Mouse (Mus musculus) liver, adult (tissue): ENCODE measurements around the gene Fshr.

ENCODE experiments used
- GATA4 ChIP-seq: IDR thresholded peaks from 2 replicates; pipeline ENCODE4 v1.6.1; 2014; ENCODE audit warnings: mild to moderate bottlenecking, low read length; ENCODE audit not compliant: insufficient replicate concordance

Gene Fshr

DNA sequence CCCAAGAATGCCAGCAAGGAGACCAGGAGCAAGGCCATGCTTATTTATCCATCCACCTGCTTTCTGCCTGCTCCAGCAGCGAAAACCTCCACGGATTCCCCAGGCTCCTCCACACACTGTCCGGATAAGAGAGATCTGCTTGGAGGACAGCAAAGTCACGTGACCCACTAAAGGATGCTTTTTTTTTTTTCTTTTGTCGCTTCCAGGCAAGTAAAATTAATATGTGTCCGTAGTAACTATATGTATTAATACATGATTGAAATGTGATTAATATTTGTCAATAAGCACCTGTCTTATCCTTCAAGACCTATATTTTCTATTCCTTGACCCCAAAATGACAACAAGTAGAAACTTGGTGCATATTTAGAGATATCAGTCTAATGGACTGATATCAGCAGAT, at the start of gene Fshr:
Gene Fshr, minus strand, starts transcription at position 101 of the 400 bp plus-strand sequence.
- no peak for TF ChIP-seq GATA4

- TF ChIP-seq GATA4, result no peak
Measured at GRCm38 (mm10) chr17:89202181-89202580, 1.7 kb upstream of the Fshr start.

DNA sequence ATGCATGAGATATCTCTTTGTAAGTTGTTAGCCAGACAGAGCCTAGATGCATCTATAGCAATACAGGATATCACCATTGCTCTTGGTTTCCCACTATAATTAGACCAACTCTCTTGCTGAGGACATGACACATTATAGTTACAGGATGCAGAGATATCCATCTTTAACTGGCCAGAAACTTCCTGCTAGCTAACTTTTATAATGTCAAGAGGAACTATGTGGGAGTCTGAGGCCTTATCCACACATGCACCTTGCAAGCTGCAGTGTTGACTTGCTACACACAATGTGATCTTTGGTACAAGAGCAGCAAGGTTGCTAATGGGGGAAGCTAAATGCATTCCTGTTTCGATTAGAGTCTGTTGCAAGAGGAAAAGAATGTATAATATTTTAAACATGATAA, 26.9 kb downstream of the Fshr start:
- no peak for TF ChIP-seq GATA4

- no peak for TF ChIP-seq GATA4
Measured at GRCm38 (mm10) chr17:89164773-89165172, 35.7 kb downstream of the Fshr start.

- TF ChIP-seq GATA4, result no peak
Measured at GRCm38 (mm10) chr17:89162475-89162874, 38.0 kb downstream of the Fshr start.

- no peak for TF ChIP-seq GATA4
Measured at GRCm38 (mm10) chr17:89144806-89145205, 55.7 kb downstream of the Fshr start.

DNA sequence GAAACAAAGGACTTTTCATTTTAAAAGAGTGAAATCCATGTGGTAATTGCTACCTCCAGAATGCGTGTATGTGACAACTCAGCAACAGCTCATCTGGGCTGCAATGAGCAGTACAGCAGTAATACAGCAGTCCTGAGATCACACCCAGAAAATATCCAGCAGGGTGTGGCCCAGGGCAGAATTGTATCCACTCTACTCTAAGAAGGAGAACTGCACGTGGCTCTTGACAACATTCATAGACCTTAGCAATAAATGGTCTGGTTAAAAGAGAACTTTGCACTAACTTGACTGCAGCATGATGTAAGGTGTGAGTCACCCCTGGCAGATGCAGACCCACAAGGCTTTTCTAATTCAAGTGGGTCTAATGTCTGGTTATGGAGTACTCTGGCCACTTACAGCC, 80.5 kb downstream of the Fshr start:
- TF ChIP-seq GATA4, result no peak

DNA sequence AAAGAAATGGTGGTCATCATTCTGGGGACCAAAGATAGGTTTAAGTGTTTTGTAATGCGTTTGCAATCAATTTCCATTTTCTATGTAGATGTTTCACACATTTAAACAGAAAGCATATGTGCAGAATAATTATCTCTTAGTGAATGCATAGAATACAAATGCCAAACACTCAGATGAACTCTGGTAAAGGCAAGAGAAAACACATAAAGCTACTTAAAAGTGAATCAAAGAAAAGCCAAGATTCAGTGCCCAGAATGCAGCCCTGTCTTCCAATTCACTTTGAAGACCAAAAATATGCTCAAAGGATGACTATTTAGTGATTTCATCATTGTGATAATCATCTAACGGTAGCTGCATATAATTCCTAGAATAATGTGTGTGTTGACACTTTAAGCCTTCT, 81.2 kb downstream of the Fshr start:
- TF ChIP-seq GATA4, result no peak

GRCm38 (mm10) chr17:89113944-89114343, 86.5 kb downstream of the Fshr start:
- no peak for TF ChIP-seq GATA4

- no peak for TF ChIP-seq GATA4
Measured at GRCm38 (mm10) chr17:89100719-89101350, 99.6 kb downstream of the Fshr start.

DNA sequence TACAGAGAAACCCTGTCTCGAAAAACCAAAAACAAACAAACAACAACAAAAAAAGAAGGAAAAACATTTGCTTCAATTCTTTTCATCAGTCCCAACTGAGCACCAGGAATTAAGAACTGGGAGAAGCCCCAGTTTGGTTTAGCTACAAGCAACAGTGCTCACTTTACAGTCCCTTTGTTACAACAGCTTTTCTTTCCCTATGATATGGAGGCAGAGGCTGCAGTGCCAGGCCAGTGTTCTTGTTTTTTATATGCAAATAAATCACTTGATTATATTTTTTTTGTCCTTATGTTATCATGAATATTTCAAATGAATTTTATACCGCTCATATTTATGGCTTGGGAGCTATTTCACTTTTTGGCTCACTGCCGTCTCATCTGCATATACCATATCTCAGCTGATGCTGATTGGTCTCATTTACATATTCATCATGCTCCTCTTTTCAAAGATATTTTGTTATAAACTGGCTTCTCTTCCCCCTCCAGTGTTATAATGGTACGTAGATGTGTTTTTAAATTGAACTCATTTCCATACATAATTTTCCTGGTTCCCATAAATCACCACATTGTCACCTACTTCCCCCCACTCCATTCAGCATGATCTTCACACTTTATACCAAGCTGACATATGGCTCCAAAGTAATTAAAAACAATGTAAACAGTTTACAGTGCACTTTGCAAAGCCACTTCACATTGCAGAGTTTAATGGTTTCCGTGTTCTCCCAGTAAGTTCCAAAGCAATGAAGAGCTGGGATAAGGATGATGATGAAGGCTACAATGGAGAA, 110.6 kb downstream of the Fshr start:
- TF ChIP-seq GATA4, result no peak

- no peak for TF ChIP-seq GATA4
Measured at GRCm38 (mm10) chr17:89082897-89083296, 117.6 kb downstream of the Fshr start.

DNA sequence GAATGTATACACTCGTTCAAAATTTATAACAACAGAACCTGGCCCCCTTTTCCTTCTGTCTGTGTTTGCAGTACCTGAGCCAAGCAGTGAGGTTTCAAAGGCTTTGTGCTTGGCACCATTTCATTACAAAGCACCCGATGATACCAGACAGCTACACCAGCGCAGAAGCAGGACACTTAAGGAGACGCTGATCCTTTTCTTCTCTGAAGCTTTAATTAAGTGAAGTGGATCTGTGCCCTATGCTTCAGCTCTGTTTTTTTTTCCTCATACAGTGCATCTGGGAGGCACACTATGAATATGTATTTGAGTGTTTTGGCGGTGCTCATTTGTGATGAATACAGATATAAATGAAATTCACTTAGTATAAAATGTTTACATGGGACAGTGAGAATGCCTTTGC, 120.8 kb downstream of the Fshr start:
- TF ChIP-seq GATA4, result no peak

GRCm38 (mm10) chr17:89064327-89065095, 136.0 kb downstream of the Fshr start:
- TF ChIP-seq GATA4, result no peak

GRCm38 (mm10) chr17:89062348-89062949, 138.0 kb downstream of the Fshr start:
- TF ChIP-seq GATA4, result no peak

DNA sequence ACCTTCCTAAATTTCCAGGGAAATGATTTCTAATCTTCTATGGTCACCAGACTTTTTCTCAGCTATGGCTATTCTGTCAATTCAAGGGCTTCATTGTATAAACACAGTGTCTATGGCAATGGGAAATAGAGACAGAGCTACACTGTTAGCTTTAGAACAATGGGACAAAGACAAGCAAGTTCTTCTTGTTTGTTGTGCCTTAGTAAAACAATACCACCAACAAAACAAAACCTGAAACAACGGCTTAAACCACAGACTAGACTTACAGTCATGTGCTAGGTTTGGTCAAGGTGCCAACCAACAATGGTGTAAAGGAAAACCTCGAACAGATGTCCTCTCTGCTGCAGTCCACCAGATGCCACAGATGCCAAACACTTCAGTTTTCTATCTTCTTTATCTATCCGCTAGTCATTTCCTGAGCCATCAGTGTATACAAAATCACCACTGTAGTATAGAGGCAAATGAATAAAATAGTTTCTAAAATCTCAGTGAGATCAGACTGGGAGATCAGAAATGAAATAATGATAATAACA, 149.4 kb downstream of the Fshr start:
- no peak for TF ChIP-seq GATA4

- TF ChIP-seq GATA4, result no peak
Measured at GRCm38 (mm10) chr17:89049071-89049470, 151.4 kb downstream of the Fshr start.
